Mouse (Mus musculus): ENCODE measurements around the gene Tsc1. TPM values are rescaled to one million over a fixed set of nuclear protein-coding genes. Genes with fewer than 3 reads are reported as not detected.

Tsc1 gene
- polyA plus RNA-seq, 1 experiment from 2014 or later = 8.9 TPM

- Histone ChIP-seq H3K4me3 (replicated peaks) (no peak overlapping the region), H3K27me3 (peaks cover 1% of the 10 kb centered on the region; the same call in 1 of the 2 replicates), H3K9ac (no peak overlapping the region), H3K9me3 (replicated peaks) (no peaks in the 10 kb centered on the region), H3K4me1 (replicated peaks) (no peaks in the 10 kb centered on the region), H3K27ac (replicated peaks) (no peak overlapping the region), H3K36me3 (replicated peaks) (0 out of 2 replicates have a peak, but pooled peaks cover 6% of the 10 kb centered on the region), H3K4me2 (no peak overlapping the region)
- WGBS (ENCODE audit: insufficient replicate concordance) = 73% methylated on average over 9 of the region's 9 CpGs
- no peak for ATAC-seq (ENCODE audit: insufficient read depth)
Observed at GRCm38 (mm10) chr2:28692692-28693091, 51.7 kb downstream of the Tsc1 start.

DNA sequence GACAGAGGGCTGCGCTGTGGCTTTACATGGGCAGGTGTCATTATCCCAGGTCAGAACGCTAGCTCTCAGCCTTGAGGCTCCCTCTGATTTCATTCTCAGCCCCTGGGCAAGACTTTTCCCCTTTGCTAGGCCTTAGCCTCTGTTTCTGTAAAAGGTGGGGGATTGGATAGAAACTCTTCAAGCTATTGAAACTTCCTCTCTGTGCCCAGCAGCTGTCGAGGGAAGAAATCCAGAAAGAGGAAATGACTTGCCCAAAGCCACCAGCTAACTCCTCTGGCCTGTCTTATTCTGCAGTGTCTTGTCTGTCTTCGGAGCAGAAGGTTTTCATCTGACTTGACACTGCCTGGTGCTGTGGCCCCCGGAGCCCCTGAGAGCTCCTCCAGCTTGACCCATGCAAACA lies 57.5 kb downstream of the Tsc1 start:
- Histone ChIP-seq H3K4me1 (replicated peaks) (peaks cover 39% of the 10 kb centered on the region), H3K9me3 (replicated peaks) (no peaks in the 10 kb centered on the region), H3K36me3 (replicated peaks) (no peaks in the 10 kb centered on the region), H3K27me3 (peaks cover 37% of the 10 kb centered on the region), H3K4me3 (replicated peaks) (no peak overlapping the region), H3K9ac (no peak overlapping the region), H3K27ac (replicated peaks) (peak overlapping the region; percentile 54), H3K4me2 (peak overlapping the region; percentile 82; the same call in 1 of the 2 replicates)
- WGBS (ENCODE audit: insufficient replicate concordance) = 24% methylated on average over 5 of the region's 5 CpGs
- no peak for ATAC-seq (ENCODE audit: insufficient read depth)

DNA sequence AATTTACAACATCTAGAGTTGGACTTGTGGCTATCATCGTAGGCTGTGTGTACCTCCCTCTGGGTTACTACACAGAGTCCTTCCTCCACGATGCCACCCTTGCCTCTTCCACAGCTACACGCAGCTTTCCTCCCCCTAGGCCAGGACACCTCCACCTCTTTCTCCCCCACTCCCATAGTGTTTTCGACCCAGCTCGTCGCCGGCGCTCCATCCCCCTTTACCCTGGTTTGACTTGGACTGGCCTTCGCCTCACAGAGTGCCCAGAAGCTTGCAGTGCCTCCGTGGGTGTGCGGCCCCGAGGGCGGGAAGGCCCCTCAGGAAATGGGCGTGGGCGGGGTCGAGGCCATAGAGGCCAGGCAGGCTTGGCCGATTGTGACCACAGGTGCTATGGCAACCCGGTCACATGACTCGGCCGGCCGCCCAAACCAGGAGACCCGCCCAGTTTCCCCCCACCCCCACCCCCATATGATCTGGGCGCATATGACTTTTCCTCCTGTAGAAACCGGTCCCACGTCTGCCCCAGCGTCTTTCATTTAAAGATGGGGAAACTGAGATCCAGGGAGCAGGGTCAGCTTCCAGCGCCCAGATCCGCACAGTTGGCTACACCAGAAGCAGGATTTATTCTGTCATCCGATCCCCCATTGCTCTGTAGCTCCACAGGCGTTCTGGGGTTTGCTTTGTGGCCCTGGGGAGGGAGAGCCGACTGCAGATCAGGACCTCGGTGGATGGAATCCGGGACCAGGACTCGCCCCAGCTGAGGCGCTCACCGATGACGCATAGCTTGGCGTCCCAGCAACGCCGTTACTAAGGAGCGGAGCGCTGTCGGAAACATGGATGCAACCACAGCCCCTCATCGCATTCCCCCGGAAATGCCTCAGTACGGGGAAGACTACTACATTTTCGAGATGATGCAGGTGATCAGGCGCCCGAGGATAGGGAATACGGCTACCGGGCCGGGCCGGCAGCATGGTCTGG lies 58.6 kb downstream of the Tsc1 start, which contains the start of the genes Spaca9 and Ak8:
Gene Spaca9, minus strand, starts transcription at position 367 of the 975 bp plus-strand sequence.
Gene Ak8, plus strand, starts transcription at position 804 of the 975 bp plus-strand sequence.
- no peaks in the 10 kb centered on the region for H3K9me3 ChIP-seq (replicated peaks)
- H3K4me3 ChIP-seq (replicated peaks) = peak within 1 kb of the TSS; percentile 56
- peak; percentile 38 for ATAC-seq (ENCODE audit: insufficient read depth)
- peak within 1 kb of the TSS; percentile 35; the same call in 1 of the 2 replicates for H3K9ac ChIP-seq
- no peaks in the 10 kb centered on the region for H3K36me3 ChIP-seq (replicated peaks)
- peak within 1 kb of the TSS; percentile 54 for H3K27ac ChIP-seq (replicated peaks)
- peaks cover 39% of the 10 kb centered on the region for H3K4me1 ChIP-seq (replicated peaks)
- peaks cover 37% of the 10 kb centered on the region for H3K27me3 ChIP-seq
- H3K4me2 ChIP-seq = peak within 1 kb of the TSS; percentile 82
- 2% methylated on average over 53 of the region's 53 CpGs for WGBS (ENCODE audit: insufficient replicate concordance)

- no peak overlapping the region for H3K27ac ChIP-seq (replicated peaks)
- no peaks in the 10 kb centered on the region for H3K36me3 ChIP-seq (replicated peaks)
- WGBS (ENCODE audit: insufficient replicate concordance) = 23% methylated on average over 8 of the region's 8 CpGs
- ATAC-seq (ENCODE audit: insufficient read depth) = peak; percentile 76
- H3K9ac ChIP-seq = no peak overlapping the region
- peak overlapping the region; percentile 40 for H3K4me2 ChIP-seq
- H3K9me3 ChIP-seq (replicated peaks) = no peaks in the 10 kb centered on the region
- H3K27me3 ChIP-seq = peaks cover 37% of the 10 kb centered on the region
- H3K4me3 ChIP-seq (replicated peaks) = no peak overlapping the region
- peaks cover 52% of the 10 kb centered on the region for H3K4me1 ChIP-seq (replicated peaks)
Observed at GRCm38 (mm10) chr2:28701646-28702262, 60.7 kb downstream of the Tsc1 start.

GRCm38 (mm10) chr2:28706106-28706636 lies 65.1 kb downstream of the Tsc1 start:
- peaks cover 29% of the 10 kb centered on the region for H3K4me1 ChIP-seq (replicated peaks)
- no peak overlapping the region for H3K27ac ChIP-seq (replicated peaks)
- no peaks in the 10 kb centered on the region for H3K36me3 ChIP-seq (replicated peaks)
- 48% methylated on average over 8 of the region's 8 CpGs for WGBS (ENCODE audit: insufficient replicate concordance)
- no peak overlapping the region for H3K4me2 ChIP-seq
- H3K4me3 ChIP-seq (replicated peaks) = no peak overlapping the region
- ATAC-seq (ENCODE audit: insufficient read depth) = no peak
- no peaks in the 10 kb centered on the region for H3K9me3 ChIP-seq (replicated peaks)
- 0 out of 2 replicates have a peak, but pooled peaks cover 6% of the 10 kb centered on the region for H3K27me3 ChIP-seq
- H3K9ac ChIP-seq = no peak overlapping the region

DNA sequence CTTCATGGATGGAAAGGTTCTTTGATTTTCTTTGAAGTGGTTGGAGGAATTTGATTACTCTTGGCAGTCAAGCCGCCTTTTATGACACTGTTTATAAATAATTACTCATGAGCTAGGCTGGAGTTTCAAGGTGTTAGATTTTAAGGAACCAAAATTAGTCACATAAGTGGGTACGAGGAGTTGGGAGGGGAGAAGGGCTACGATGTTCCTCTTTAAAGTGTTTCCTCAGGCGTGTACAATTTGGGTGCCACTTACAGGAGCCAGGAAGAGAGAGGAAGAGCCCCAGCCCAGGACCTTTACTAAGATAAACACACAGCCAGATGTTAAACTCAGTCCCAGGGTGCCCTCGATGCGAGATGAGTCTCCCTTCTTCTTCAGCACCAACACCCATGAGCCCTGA lies 65.8 kb downstream of the Tsc1 start:
- 0 out of 2 replicates have a peak, but pooled peaks cover 6% of the 10 kb centered on the region for H3K27me3 ChIP-seq
- no peak overlapping the region for H3K27ac ChIP-seq (replicated peaks)
- H3K36me3 ChIP-seq (replicated peaks) = no peaks in the 10 kb centered on the region
- H3K9me3 ChIP-seq (replicated peaks) = no peaks in the 10 kb centered on the region
- H3K4me3 ChIP-seq (replicated peaks) = no peak overlapping the region
- no peak overlapping the region for H3K9ac ChIP-seq
- no peak overlapping the region for H3K4me2 ChIP-seq
- ATAC-seq (ENCODE audit: insufficient read depth) = no peak
- peaks cover 23% of the 10 kb centered on the region for H3K4me1 ChIP-seq (replicated peaks)
- 23% methylated on average over 6 of the region's 6 CpGs for WGBS (ENCODE audit: insufficient replicate concordance)

GRCm38 (mm10) chr2:28713036-28713435 lies 72.0 kb downstream of the Tsc1 start:
- H3K27me3 ChIP-seq = no peaks in the 10 kb centered on the region
- no peak overlapping the region for H3K9ac ChIP-seq
- no peaks in the 10 kb centered on the region for H3K4me1 ChIP-seq (replicated peaks)
- H3K4me2 ChIP-seq = no peak overlapping the region
- ATAC-seq (ENCODE audit: insufficient read depth) = no peak
- H3K27ac ChIP-seq (replicated peaks) = no peak overlapping the region
- WGBS (ENCODE audit: insufficient replicate concordance) = 65% methylated on average over 8 of the region's 8 CpGs
- H3K9me3 ChIP-seq (replicated peaks) = no peaks in the 10 kb centered on the region
- no peaks in the 10 kb centered on the region for H3K36me3 ChIP-seq (replicated peaks)
- H3K4me3 ChIP-seq (replicated peaks) = no peak overlapping the region

GRCm38 (mm10) chr2:28722419-28722818 lies 81.4 kb downstream of the Tsc1 start:
- no peaks in the 10 kb centered on the region for H3K27me3 ChIP-seq
- H3K4me3 ChIP-seq (replicated peaks) = no peak overlapping the region
- no peak overlapping the region for H3K9ac ChIP-seq
- 73% methylated on average over 8 of the region's 8 CpGs for WGBS (ENCODE audit: insufficient replicate concordance)
- no peaks in the 10 kb centered on the region for H3K9me3 ChIP-seq (replicated peaks)
- no peak overlapping the region for H3K4me2 ChIP-seq
- no peak overlapping the region for H3K27ac ChIP-seq (replicated peaks)
- no peak for ATAC-seq (ENCODE audit: insufficient read depth)
- no peaks in the 10 kb centered on the region for H3K4me1 ChIP-seq (replicated peaks)
- H3K36me3 ChIP-seq (replicated peaks) = no peaks in the 10 kb centered on the region

- Histone ChIP-seq H3K27me3 (no peaks in the 10 kb centered on the region), H3K9me3 (replicated peaks) (no peaks in the 10 kb centered on the region), H3K27ac (replicated peaks) (no peak overlapping the region), H3K9ac (no peak overlapping the region), H3K36me3 (replicated peaks) (no peaks in the 10 kb centered on the region), H3K4me3 (replicated peaks) (no peak overlapping the region), H3K4me1 (replicated peaks) (no peaks in the 10 kb centered on the region), H3K4me2 (no peak overlapping the region)
- ATAC-seq (ENCODE audit: insufficient read depth) = no peak
- 42% methylated on average over 9 of the region's 9 CpGs for WGBS (ENCODE audit: insufficient replicate concordance)
Observed at GRCm38 (mm10) chr2:28723912-28724311, 82.9 kb downstream of the Tsc1 start.

- no peak overlapping the region for H3K27ac ChIP-seq (replicated peaks)
- no peak overlapping the region for H3K9ac ChIP-seq
- H3K4me2 ChIP-seq = no peak overlapping the region
- H3K36me3 ChIP-seq (replicated peaks) = no peaks in the 10 kb centered on the region
- 51% methylated on average over 16 of the region's 16 CpGs for WGBS (ENCODE audit: insufficient replicate concordance)
- no peak for ATAC-seq (ENCODE audit: insufficient read depth)
- H3K4me3 ChIP-seq (replicated peaks) = no peak overlapping the region
- no peaks in the 10 kb centered on the region for H3K9me3 ChIP-seq (replicated peaks)
- H3K27me3 ChIP-seq = no peaks in the 10 kb centered on the region
- H3K4me1 ChIP-seq (replicated peaks) = no peaks in the 10 kb centered on the region
Observed at GRCm38 (mm10) chr2:28727786-28728404, 86.9 kb downstream of the Tsc1 start.

DNA sequence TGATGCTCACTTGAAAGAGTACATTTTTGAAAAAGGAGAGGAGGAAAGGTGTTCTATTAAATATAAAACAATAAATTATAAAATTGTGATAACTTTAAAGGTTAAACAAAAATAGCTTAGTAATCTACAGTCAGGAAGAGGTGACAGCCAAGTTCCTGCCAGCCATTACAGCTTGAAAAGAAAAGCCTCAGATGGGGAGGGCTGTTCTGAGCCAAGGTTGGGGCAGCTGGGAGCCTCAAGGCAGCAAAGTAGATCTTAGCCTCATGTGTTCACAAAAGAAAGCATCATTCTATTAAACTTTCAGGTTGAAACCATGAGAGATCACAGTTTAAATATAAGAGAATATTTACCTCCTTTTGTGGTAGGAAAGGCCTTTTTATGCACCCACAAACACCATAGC lies 89.6 kb downstream of the Tsc1 start:
- Histone ChIP-seq H3K4me2 (no peak overlapping the region), H3K4me3 (replicated peaks) (no peak overlapping the region), H3K36me3 (replicated peaks) (no peaks in the 10 kb centered on the region), H3K27me3 (no peaks in the 10 kb centered on the region), H3K9me3 (replicated peaks) (no peaks in the 10 kb centered on the region), H3K27ac (replicated peaks) (no peak overlapping the region), H3K4me1 (replicated peaks) (no peaks in the 10 kb centered on the region), H3K9ac (no peak overlapping the region)
- ATAC-seq (ENCODE audit: insufficient read depth) = no peak

Measured in liver, embryonic 15.5 days (tissue).